Mouse (Mus musculus) lung, embryonic 14.5 days (tissue): ENCODE measurements at regions not wholly inside any gene's neighbourhood (a gene's known extent, or its start where the extent isn't known, plus 50 kb on each side); places are given as distances from the start of the nearest gene placed in this dataset.

Source experiments
- ATAC-seq: fragments of 200-750 bp; cut with Nextera tagmentation; 2 replicates; pipeline ENCODE4 v1.8.0; 2017; ENCODE audit warnings: mild to moderate bottlenecking, moderate TSS enrichment, moderate library complexity; ENCODE audit not compliant: insufficient read depth
- DNase-seq: peaks from one replicate; pipeline ENCODE4 v3.0.0-alpha.2; 2015
- H3K27ac ChIP-seq: fragments of 300-500 bp; sonication (generic); 2 replicates; pipeline ENCODE4 v1.5.1; 2014; ENCODE audit warnings: low read depth, mild to moderate bottlenecking, moderate library complexity
- H3K27me3 ChIP-seq: fragments of 300-500 bp; sonication (generic); 2 replicates; pipeline ENCODE4 v1.6.1; 2014; ENCODE audit warnings: low read length, control low read depth; ENCODE audit not compliant: insufficient read depth
- H3K36me3 ChIP-seq: fragments of 300-500 bp; sonication (generic); 2 replicates; pipeline ENCODE4 v1.6.1; 2014; ENCODE audit warnings: control low read depth; ENCODE audit not compliant: insufficient read depth
- H3K4me1 ChIP-seq: fragments of 300-500 bp; sonication (generic); 2 replicates; pipeline ENCODE4 v1.6.1; 2014; ENCODE audit warnings: antibody characterized with exemption, control low read depth; ENCODE audit not compliant: insufficient read depth
- H3K4me2 ChIP-seq: fragments of 300-500 bp; sonication (generic); 2 replicates; pipeline ENCODE4 v1.6.1; 2014; ENCODE audit warnings: mild to moderate bottlenecking
- H3K4me3 ChIP-seq: fragments of 300-500 bp; sonication (generic); 2 replicates; pipeline ENCODE4 v1.5.1; 2014; ENCODE audit warnings: low read depth, low read length
- H3K9ac ChIP-seq: fragments of 300-500 bp; sonication (generic); 2 replicates; pipeline ENCODE4 v1.6.1; 2014
- H3K9me3 ChIP-seq: fragments of 300-500 bp; sonication (generic); 2 replicates; pipeline ENCODE4 v1.6.1; 2016; ENCODE audit warnings: low read depth, low read length, control low read depth
- CTCF ChIP-seq: IDR thresholded peaks from 2 replicates; pipeline ENCODE4 v1.5.1; 2016; ENCODE audit warnings: antibody characterized with exemption, low read depth
- WGBS: fragments of 180-500 bp; shearing (Covaris S2); extraction: QIAGEN DNeasy Blood & Tissue Kit; methylation state at CpG from one replicate; pipeline ENCODE4 v1.1.7; 2014; 5-methylcytosine and 5-hydroxymethylcytosine counted together

- H3K4me1 ChIP-seq: peaks cover 5% of the 10 kb centered on the region; the same call in 1 of the 2 replicates
- no peak overlapping the region for H3K4me2 ChIP-seq
- no peak overlapping the region for H3K9ac ChIP-seq
- DNase-seq: no peak
- H3K4me3 ChIP-seq: no peak overlapping the region
- H3K36me3 ChIP-seq: no peaks in the 10 kb centered on the region
- no peak for ATAC-seq
- H3K9me3 ChIP-seq: no peaks in the 10 kb centered on the region; the same call in 1 of the 2 replicates
- H3K27ac ChIP-seq: peak overlapping the region; percentile 61
- TF ChIP-seq CTCF: no peak
- no peaks in the 10 kb centered on the region for H3K27me3 ChIP-seq
- WGBS: 68% methylated on average over 6 of the region's 6 CpGs
Measured at GRCm38 (mm10) chr9:41765816-41766532, 358.1 kb downstream of the Sorl1 start.

GRCm38 (mm10) chr9:41761050-41761576 is 363.0 kb downstream of the Sorl1 start:
- no peak overlapping the region for H3K9ac ChIP-seq
- ATAC-seq (no peak), DNase-seq (peak; percentile 49)
- H3K27ac ChIP-seq: no peak overlapping the region
- TF ChIP-seq CTCF: no peak
- H3K4me2 ChIP-seq: no peak overlapping the region
- no peaks in the 10 kb centered on the region; the same call in 1 of the 2 replicates for H3K4me1 ChIP-seq
- H3K4me3 ChIP-seq: no peak overlapping the region
- H3K36me3 ChIP-seq: no peaks in the 10 kb centered on the region
- 27% methylated on average over 3 of the region's 3 CpGs for WGBS
- no peaks in the 10 kb centered on the region for H3K9me3 ChIP-seq
- H3K27me3 ChIP-seq: no peaks in the 10 kb centered on the region

GRCm38 (mm10) chr9:41754434-41755002 is 369.6 kb downstream of the Sorl1 start:
- Histone ChIP-seq H3K27me3 (no peaks in the 10 kb centered on the region), H3K27ac (no peak overlapping the region), H3K9me3 (no peaks in the 10 kb centered on the region), H3K4me2 (no peak overlapping the region), H3K9ac (no peak overlapping the region), H3K36me3 (no peaks in the 10 kb centered on the region), H3K4me1 (no peaks in the 10 kb centered on the region), H3K4me3 (no peak overlapping the region)
- DNase-seq (peak; percentile 39), ATAC-seq (no peak)
- 62% methylated on average over 6 of the region's 6 CpGs for WGBS
- TF ChIP-seq CTCF: no peak

- no peak for DNase-seq
- no peak for TF ChIP-seq CTCF
- no peak overlapping the region for H3K27ac ChIP-seq
- WGBS: 77% methylated on average over 5 of the region's 5 CpGs
- H3K4me3 ChIP-seq: no peak overlapping the region
- no peak overlapping the region for H3K9ac ChIP-seq
- H3K4me2 ChIP-seq: no peak overlapping the region
- H3K27me3 ChIP-seq: no peaks in the 10 kb centered on the region
- no peaks in the 10 kb centered on the region for H3K36me3 ChIP-seq
- 0 out of 2 replicates have a peak, but pooled peaks cover 5% of the 10 kb centered on the region for H3K4me1 ChIP-seq
- H3K9me3 ChIP-seq: no peaks in the 10 kb centered on the region
- ATAC-seq: no peak
Measured at GRCm38 (mm10) chr9:41745979-41746647, 378.0 kb downstream of the Sorl1 start.

GRCm38 (mm10) chr9:41741500-41741899 is 382.6 kb downstream of the Sorl1 start:
- Histone ChIP-seq H3K4me2 (no peak overlapping the region), H3K36me3 (no peaks in the 10 kb centered on the region), H3K27me3 (no peaks in the 10 kb centered on the region), H3K27ac (no peak overlapping the region), H3K9me3 (no peaks in the 10 kb centered on the region), H3K4me3 (no peak overlapping the region), H3K4me1 (peaks cover 9% of the 10 kb centered on the region; the same call in 1 of the 2 replicates), H3K9ac (no peak overlapping the region)
- DNase-seq (peak; percentile 73), ATAC-seq (0 out of 2 replicates have a peak, but pooled peaks have one; percentile 6)
- WGBS: 25% methylated on average over 5 of the region's 5 CpGs
- no peak for TF ChIP-seq CTCF

- H3K9ac ChIP-seq: no peak overlapping the region
- no peak for TF ChIP-seq CTCF
- H3K4me2 ChIP-seq: no peak overlapping the region
- H3K36me3 ChIP-seq: no peaks in the 10 kb centered on the region
- DNase-seq (no peak), ATAC-seq (no peak)
- no peaks in the 10 kb centered on the region for H3K27me3 ChIP-seq
- WGBS: 81% methylated on average over 8 of the region's 8 CpGs
- H3K4me1 ChIP-seq: peaks cover 10% of the 10 kb centered on the region; the same call in 1 of the 2 replicates
- no peak overlapping the region for H3K4me3 ChIP-seq
- no peaks in the 10 kb centered on the region for H3K9me3 ChIP-seq
- H3K27ac ChIP-seq: no peak overlapping the region
Measured at GRCm38 (mm10) chr9:41740536-41740935, 383.6 kb downstream of the Sorl1 start.

GRCm38 (mm10) chr9:41737671-41738070 is 386.4 kb downstream of the Sorl1 start:
- H3K9me3 ChIP-seq: no peaks in the 10 kb centered on the region
- no peak for TF ChIP-seq CTCF
- H3K4me1 ChIP-seq: peaks cover 10% of the 10 kb centered on the region; the same call in 1 of the 2 replicates
- H3K9ac ChIP-seq: no peak overlapping the region
- WGBS: 88% methylated on average over 6 of the region's 6 CpGs
- ATAC-seq (no peak), DNase-seq (no peak)
- H3K4me2 ChIP-seq: no peak overlapping the region
- no peaks in the 10 kb centered on the region for H3K36me3 ChIP-seq
- H3K27me3 ChIP-seq: no peaks in the 10 kb centered on the region
- H3K4me3 ChIP-seq: no peak overlapping the region
- H3K27ac ChIP-seq: no peak overlapping the region
